Mouse (Mus musculus): ENCODE measurements around the gene Pigc.

GRCm38 (mm10) chr1:161976255-161977182, 7.5 kb downstream of the Pigc start:
- TF ChIP-seq CTCF (IDR thresholded peaks at IDR 0.05; ENCODE audit: low read depth, low read length) (peak; percentile 64), POLR2A (IDR thresholded peaks at IDR 0.05; ENCODE audit: extremely low read depth, insufficient read depth, low read length) (no peak)
